Mouse (Mus musculus): ENCODE results near the gene Cept1. TPM values are rescaled to one million over a fixed set of nuclear protein-coding genes. Genes with fewer than 3 reads are reported as not detected.

Gene Cept1
- polyA plus RNA-seq, 1 experiment from 2014 or later = 67.1 TPM

DNA sequence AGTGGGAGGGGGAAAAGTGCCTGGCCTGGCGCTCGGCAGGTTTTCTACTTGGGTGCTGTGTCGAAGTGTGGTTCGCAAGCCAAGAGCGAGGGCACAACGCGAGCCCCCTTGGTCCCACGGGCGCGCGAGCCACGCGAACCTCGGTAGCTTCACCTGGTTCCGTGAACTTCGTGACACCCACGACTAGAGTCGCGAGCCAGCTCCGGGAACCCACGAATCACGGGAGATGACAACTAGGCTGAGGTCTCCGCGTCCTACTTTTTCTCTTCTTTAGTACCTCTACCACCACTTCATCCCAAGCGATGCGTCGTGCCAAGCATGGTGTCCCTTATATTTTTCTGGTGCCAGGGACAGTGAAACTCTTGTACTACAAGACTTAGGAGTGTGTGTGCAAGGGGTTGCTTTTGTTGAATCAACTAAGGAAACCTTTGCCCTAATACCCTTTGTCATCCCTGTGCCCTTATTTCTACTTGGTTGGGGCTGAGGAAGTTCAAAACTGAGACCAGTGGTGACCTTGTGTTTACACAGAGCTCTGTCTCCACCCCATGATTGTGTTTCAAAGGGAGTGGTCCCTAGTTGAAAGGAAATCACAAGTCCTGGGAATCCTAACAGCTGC lies 430 bp upstream of the Cept1 start:
- WGBS = under 1% methylated on average over 27 of the region's 27 CpGs
- no peaks in the 10 kb centered on the region for H3K36me3 ChIP-seq (ENCODE audit: control insufficient read depth, insufficient read depth, low read length)
- peak; percentile 72 for ATAC-seq
- H3K4me3 ChIP-seq (ENCODE audit: low read length) = peak overlapping the region; percentile 96
- peaks cover 9% of the 10 kb centered on the region for H3K4me1 ChIP-seq (ENCODE audit: control insufficient read depth, insufficient read depth, low read length)
- no peaks in the 10 kb centered on the region for H3K27me3 ChIP-seq (replicated peaks; ENCODE audit: control insufficient read depth, insufficient read depth, low read length)
- H3K9me3 ChIP-seq (ENCODE audit: control insufficient read depth, low read length) = no peaks in the 10 kb centered on the region
- H3K9ac ChIP-seq (ENCODE audit: low read depth, low read length) = peak overlapping the region; percentile 97
- peak overlapping the region; percentile 47 for H3K4me2 ChIP-seq (ENCODE audit: low read depth, low read length)
- peak overlapping the region; percentile 99 for H3K27ac ChIP-seq (ENCODE audit: low read length)

DNA sequence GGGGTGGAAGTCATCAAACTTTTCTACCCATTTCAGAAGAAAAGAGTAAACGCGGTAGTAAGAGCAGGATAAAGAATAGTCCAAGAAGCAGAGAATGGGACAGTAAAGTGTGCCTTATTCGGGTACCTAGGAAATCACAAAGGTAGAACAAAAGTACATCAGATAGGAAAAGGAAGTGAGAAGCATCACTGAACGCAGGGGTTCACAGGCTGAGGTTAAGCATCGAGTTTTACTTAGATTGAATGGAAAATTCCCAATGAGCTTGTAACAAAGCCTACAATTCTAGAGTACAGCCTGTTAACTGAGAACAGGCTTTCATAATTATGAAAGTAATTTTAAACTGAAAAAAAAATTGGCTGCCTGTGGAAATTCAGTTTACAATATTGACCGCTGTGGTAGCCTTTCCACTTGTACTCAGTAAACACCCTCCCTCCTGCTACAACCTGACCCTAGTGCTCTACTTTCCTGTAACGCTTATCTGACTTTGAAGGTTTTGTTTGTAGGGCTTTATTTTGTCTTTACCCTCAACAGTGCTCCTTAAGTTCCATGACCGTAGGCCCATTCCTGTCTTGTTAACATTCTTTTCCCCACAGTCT lies 2.8 kb downstream of the Cept1 start:
- no peak for ATAC-seq
- Histone ChIP-seq H3K27ac (ENCODE audit: low read length) (no peak overlapping the region), H3K4me2 (ENCODE audit: low read depth, low read length) (no peak overlapping the region), H3K4me1 (ENCODE audit: control insufficient read depth, insufficient read depth, low read length) (peaks cover 9% of the 10 kb centered on the region), H3K36me3 (ENCODE audit: control insufficient read depth, insufficient read depth, low read length) (no peaks in the 10 kb centered on the region), H3K9me3 (ENCODE audit: control insufficient read depth, low read length) (no peaks in the 10 kb centered on the region), H3K4me3 (ENCODE audit: low read length) (no peak overlapping the region), H3K27me3 (replicated peaks; ENCODE audit: control insufficient read depth, insufficient read depth, low read length) (no peaks in the 10 kb centered on the region), H3K9ac (ENCODE audit: low read depth, low read length) (no peak overlapping the region)
- 76% methylated on average over 8 of the region's 8 CpGs for WGBS

DNA sequence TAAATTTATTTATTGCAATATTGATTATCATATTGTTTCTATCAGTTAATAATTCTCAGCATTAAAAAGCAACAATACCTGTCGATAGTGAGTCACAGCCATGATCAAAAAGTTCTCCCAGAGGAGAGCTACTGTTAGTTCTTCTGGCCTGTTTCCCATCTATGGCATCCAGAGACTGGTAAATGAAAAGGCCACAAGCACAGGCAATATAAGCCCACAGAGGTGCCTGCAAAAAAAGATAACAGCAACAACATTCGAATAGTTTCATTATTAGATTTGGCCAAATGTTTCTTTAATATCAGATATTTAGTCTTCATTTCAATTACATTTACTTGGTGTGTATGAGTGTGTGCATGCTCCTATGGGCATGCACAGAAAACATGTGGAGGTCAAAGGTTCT lies 14.3 kb downstream of the Cept1 start:
- no peaks in the 10 kb centered on the region for H3K4me1 ChIP-seq (ENCODE audit: control insufficient read depth, insufficient read depth, low read length)
- H3K9ac ChIP-seq (ENCODE audit: low read depth, low read length) = no peak overlapping the region
- ATAC-seq = no peak
- no peaks in the 10 kb centered on the region for H3K27me3 ChIP-seq (replicated peaks; ENCODE audit: control insufficient read depth, insufficient read depth, low read length)
- 91% methylated on average over 2 of the region's 2 CpGs for WGBS
- H3K36me3 ChIP-seq (ENCODE audit: control insufficient read depth, insufficient read depth, low read length) = no peaks in the 10 kb centered on the region
- H3K4me2 ChIP-seq (ENCODE audit: low read depth, low read length) = no peak overlapping the region
- no peak overlapping the region for H3K27ac ChIP-seq (ENCODE audit: low read length)
- no peak overlapping the region for H3K4me3 ChIP-seq (ENCODE audit: low read length)
- no peaks in the 10 kb centered on the region for H3K9me3 ChIP-seq (ENCODE audit: control insufficient read depth, low read length)

DNA sequence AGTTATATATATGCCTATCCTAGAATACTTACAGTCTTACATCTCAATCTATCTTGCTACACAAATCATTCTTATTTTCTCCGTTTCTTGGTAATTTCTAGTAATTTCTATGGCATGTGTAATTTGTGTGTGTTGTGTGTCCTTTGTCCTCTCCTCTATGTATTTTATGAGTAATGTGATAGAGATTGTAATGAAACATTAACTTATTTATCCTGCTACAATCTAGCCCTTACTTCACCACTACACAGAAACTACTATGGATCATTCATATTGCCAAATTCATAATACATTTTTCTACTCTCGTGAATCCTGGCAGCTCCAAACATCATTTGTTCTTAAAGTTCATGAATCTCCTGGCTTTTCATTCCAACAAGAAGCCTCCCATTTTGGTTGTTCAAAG lies 19.6 kb downstream of the Cept1 start:
- H3K36me3 ChIP-seq (ENCODE audit: control insufficient read depth, insufficient read depth, low read length) = no peaks in the 10 kb centered on the region
- no peak overlapping the region for H3K9ac ChIP-seq (ENCODE audit: low read depth, low read length)
- H3K4me2 ChIP-seq (ENCODE audit: low read depth, low read length) = no peak overlapping the region
- no peaks in the 10 kb centered on the region for H3K9me3 ChIP-seq (ENCODE audit: control insufficient read depth, low read length)
- peak overlapping the region; percentile 46 for H3K27ac ChIP-seq (ENCODE audit: low read length)
- H3K27me3 ChIP-seq (replicated peaks; ENCODE audit: control insufficient read depth, insufficient read depth, low read length) = no peaks in the 10 kb centered on the region
- H3K4me3 ChIP-seq (ENCODE audit: low read length) = no peak overlapping the region
- peak; percentile 79 for ATAC-seq
- 76% methylated on average over 2 of the region's 2 CpGs for WGBS
- H3K4me1 ChIP-seq (ENCODE audit: control insufficient read depth, insufficient read depth, low read length) = no peaks in the 10 kb centered on the region

DNA sequence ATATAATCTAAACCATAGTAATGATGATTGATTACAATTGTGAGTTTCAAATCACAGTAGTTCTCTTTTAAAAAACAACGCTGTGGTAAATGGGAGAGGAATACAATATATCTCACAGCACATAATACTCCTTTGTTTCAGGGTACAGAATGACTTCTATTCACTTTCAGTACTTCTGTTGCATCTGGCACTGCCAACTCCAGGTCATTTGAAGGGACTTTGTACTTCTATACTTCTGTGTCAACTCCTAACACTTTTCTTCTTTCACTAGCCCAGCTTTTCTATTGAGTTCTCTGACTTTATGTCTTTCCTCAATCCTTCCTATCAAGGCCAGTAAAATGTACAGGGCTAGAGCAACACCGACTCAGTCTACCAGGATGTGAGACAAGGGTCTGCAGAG lies 21.2 kb downstream of the Cept1 start:
- no peaks in the 10 kb centered on the region for H3K4me1 ChIP-seq (ENCODE audit: control insufficient read depth, insufficient read depth, low read length)
- H3K9me3 ChIP-seq (ENCODE audit: control insufficient read depth, low read length) = no peaks in the 10 kb centered on the region
- H3K4me2 ChIP-seq (ENCODE audit: low read depth, low read length) = no peak overlapping the region
- ATAC-seq = peak; percentile 57; the same call in 1 of the 2 replicates
- H3K27ac ChIP-seq (ENCODE audit: low read length) = no peak overlapping the region
- H3K36me3 ChIP-seq (ENCODE audit: control insufficient read depth, insufficient read depth, low read length) = no peaks in the 10 kb centered on the region
- H3K9ac ChIP-seq (ENCODE audit: low read depth, low read length) = no peak overlapping the region
- H3K27me3 ChIP-seq (replicated peaks; ENCODE audit: control insufficient read depth, insufficient read depth, low read length) = no peaks in the 10 kb centered on the region
- 85% methylated on average over 2 of the region's 2 CpGs for WGBS
- no peak overlapping the region for H3K4me3 ChIP-seq (ENCODE audit: low read length)

DNA sequence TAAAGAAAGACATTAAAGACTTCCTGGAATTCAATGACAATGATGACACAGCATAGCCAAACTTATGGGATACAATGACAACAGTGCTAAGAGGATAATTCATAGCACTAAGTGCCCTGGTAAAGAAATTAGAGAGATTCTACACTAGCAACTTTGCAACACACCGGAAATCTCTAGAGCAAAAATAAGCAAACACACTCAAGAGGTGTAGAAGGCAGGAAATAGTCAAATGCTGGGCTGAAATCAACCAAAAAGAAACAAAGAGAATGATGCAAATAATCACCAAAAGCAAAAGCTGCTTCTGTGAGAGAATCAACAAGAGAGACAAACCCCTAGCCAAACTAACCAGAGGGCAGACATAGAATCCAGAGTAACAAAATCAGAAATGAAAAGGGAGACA lies 24.9 kb downstream of the Cept1 start:
- Histone ChIP-seq H3K27me3 (replicated peaks; ENCODE audit: control insufficient read depth, insufficient read depth, low read length) (no peaks in the 10 kb centered on the region), H3K36me3 (ENCODE audit: control insufficient read depth, insufficient read depth, low read length) (no peaks in the 10 kb centered on the region), H3K4me2 (ENCODE audit: low read depth, low read length) (no peak overlapping the region), H3K4me1 (ENCODE audit: control insufficient read depth, insufficient read depth, low read length) (no peaks in the 10 kb centered on the region), H3K9ac (ENCODE audit: low read depth, low read length) (no peak overlapping the region), H3K4me3 (ENCODE audit: low read length) (no peak overlapping the region), H3K9me3 (ENCODE audit: control insufficient read depth, low read length) (no peaks in the 10 kb centered on the region), H3K27ac (ENCODE audit: low read length) (no peak overlapping the region)
- ATAC-seq = no peak
- WGBS = 93% methylated on average over 1 of the region's 1 CpGs

DNA sequence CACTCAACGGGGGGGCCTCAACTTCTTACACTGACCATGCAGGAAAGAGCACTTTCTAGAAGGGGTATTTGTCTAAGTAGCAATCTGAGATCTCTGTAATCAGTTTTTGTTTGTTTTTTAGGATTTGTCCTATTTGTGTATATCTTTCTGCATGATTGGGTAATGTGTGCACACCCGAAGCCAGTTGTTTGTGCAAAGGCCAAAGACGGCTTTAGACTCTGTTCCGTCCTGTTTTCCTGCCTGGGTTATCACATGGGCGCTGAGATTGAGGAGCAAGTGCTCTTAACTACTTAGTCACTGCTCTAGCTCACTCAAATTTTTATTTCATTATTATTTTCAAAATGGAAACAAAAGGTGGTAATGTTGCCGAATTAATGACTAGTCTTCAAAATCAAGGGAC lies 32.6 kb downstream of the Cept1 start:
- no peaks in the 10 kb centered on the region for H3K4me1 ChIP-seq (ENCODE audit: control insufficient read depth, insufficient read depth, low read length)
- 83% methylated on average over 6 of the region's 6 CpGs for WGBS
- no peak overlapping the region for H3K27ac ChIP-seq (ENCODE audit: low read length)
- H3K4me3 ChIP-seq (ENCODE audit: low read length) = no peak overlapping the region
- no peak overlapping the region for H3K9ac ChIP-seq (ENCODE audit: low read depth, low read length)
- no peak overlapping the region for H3K4me2 ChIP-seq (ENCODE audit: low read depth, low read length)
- no peaks in the 10 kb centered on the region for H3K9me3 ChIP-seq (ENCODE audit: control insufficient read depth, low read length)
- no peaks in the 10 kb centered on the region for H3K27me3 ChIP-seq (replicated peaks; ENCODE audit: control insufficient read depth, insufficient read depth, low read length)
- no peak for ATAC-seq
- no peaks in the 10 kb centered on the region for H3K36me3 ChIP-seq (ENCODE audit: control insufficient read depth, insufficient read depth, low read length)

DNA sequence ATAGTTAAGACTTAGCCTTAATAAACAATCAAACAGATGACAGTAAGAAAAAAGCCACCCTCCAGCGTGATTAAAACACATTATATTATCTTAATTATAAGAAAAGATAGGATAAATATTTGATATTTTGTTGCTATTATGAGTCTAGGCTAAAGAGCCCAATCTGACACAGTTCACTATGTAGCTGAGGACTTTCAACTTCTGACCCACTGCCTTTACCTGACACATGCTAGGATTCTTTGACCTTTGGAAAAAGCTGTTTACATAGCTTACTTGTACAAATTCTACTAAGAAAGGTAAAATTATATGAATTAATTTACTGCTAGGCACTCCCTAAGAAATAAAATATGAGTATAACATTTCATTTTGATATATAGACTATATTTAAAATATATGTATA lies 36.9 kb downstream of the Cept1 start:
- Histone ChIP-seq H3K4me1 (ENCODE audit: control insufficient read depth, insufficient read depth, low read length) (no peaks in the 10 kb centered on the region), H3K36me3 (ENCODE audit: control insufficient read depth, insufficient read depth, low read length) (no peaks in the 10 kb centered on the region), H3K9me3 (ENCODE audit: control insufficient read depth, low read length) (no peaks in the 10 kb centered on the region), H3K27me3 (replicated peaks; ENCODE audit: control insufficient read depth, insufficient read depth, low read length) (no peaks in the 10 kb centered on the region), H3K9ac (ENCODE audit: low read depth, low read length) (no peak overlapping the region), H3K4me3 (ENCODE audit: low read length) (no peak overlapping the region), H3K4me2 (ENCODE audit: low read depth, low read length) (no peak overlapping the region), H3K27ac (ENCODE audit: low read length) (no peak overlapping the region)
- 77% methylated on average over 1 of the region's 1 CpGs for WGBS
- ATAC-seq = no peak

DNA sequence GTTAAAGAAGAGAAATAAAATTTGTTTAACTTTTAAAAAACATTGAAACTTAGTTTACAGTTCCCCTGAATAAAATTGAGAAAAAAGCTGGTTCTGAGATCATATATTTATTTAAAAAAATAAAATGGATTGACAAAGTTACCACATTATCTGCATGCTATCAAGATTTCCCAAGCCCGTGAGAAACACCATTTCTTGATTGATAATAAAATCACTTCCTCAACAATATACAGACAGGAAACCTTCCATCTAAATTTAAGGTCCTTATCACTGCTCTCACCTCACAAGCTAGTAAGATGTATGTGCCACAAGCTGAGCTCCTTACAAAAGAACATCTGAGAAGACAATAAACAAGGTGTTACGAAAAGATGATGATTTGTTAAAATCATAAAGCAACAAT lies 44.7 kb downstream of the Cept1 start:
- 83% methylated on average over 2 of the region's 2 CpGs for WGBS
- Histone ChIP-seq H3K36me3 (ENCODE audit: control insufficient read depth, insufficient read depth, low read length) (no peaks in the 10 kb centered on the region), H3K9ac (ENCODE audit: low read depth, low read length) (no peak overlapping the region), H3K27me3 (replicated peaks; ENCODE audit: control insufficient read depth, insufficient read depth, low read length) (no peaks in the 10 kb centered on the region), H3K4me2 (ENCODE audit: low read depth, low read length) (no peak overlapping the region), H3K4me3 (ENCODE audit: low read length) (no peak overlapping the region), H3K4me1 (ENCODE audit: control insufficient read depth, insufficient read depth, low read length) (no peaks in the 10 kb centered on the region), H3K27ac (ENCODE audit: low read length) (no peak overlapping the region), H3K9me3 (ENCODE audit: control insufficient read depth, low read length) (no peaks in the 10 kb centered on the region)
- no peak for ATAC-seq

DNA sequence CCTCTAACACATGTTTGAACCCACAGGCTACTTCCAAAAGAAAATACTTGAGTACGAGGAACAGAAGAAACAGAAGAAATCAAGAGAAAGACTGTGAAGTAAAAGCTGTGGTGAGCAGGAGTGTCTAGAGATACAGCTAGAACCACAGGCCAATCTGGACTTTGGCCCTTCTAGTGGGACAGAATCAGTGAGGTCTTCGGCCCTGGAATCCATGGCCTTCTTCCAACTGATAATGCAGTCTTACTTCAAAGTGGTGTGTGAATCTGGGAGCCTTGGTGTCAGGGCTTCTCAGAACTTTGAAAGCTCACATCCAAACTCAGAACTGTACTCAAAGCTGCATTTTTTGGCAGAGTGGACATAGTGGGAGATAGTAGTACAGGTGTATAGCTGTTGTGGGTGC lies 47.1 kb downstream of the Cept1 start:
- H3K27me3 ChIP-seq (replicated peaks; ENCODE audit: control insufficient read depth, insufficient read depth, low read length) = no peaks in the 10 kb centered on the region
- no peak overlapping the region for H3K4me2 ChIP-seq (ENCODE audit: low read depth, low read length)
- H3K9me3 ChIP-seq (ENCODE audit: control insufficient read depth, low read length) = no peaks in the 10 kb centered on the region
- no peak for ATAC-seq
- H3K4me3 ChIP-seq (ENCODE audit: low read length) = no peak overlapping the region
- H3K27ac ChIP-seq (ENCODE audit: low read length) = no peak overlapping the region
- no peaks in the 10 kb centered on the region for H3K4me1 ChIP-seq (ENCODE audit: control insufficient read depth, insufficient read depth, low read length)
- no peaks in the 10 kb centered on the region for H3K36me3 ChIP-seq (ENCODE audit: control insufficient read depth, insufficient read depth, low read length)
- 81% methylated on average over 2 of the region's 2 CpGs for WGBS
- no peak overlapping the region for H3K9ac ChIP-seq (ENCODE audit: low read depth, low read length)

Measured in intestine, embryonic 16.5 days (tissue).